Mouse (Mus musculus) liver, embryonic 11.5 days (tissue): ENCODE measurements around the gene Tas1r2. TPM values are rescaled to one million over a fixed set of nuclear protein-coding genes. Genes with fewer than 3 reads are reported as not detected.

ENCODE experiments used
- ATAC-seq: fragments of 200-750 bp; cut with Nextera tagmentation; replicated peaks from 2 replicates; pipeline ENCODE4 v1.8.0; 2017; ENCODE audit warnings: moderate number of reproducible peaks, mild to moderate bottlenecking, moderate TSS enrichment, moderate library complexity; ENCODE audit not compliant: low FRiP score
- DNase-seq: peaks from one replicate; pipeline ENCODE4 v3.0.0-alpha.2; 2017; ENCODE audit warnings: low spot score
- H3K27ac ChIP-seq: fragments of 300-500 bp; sonication (generic); 2 replicates; pipeline ENCODE4 v1.5.1; 2014; ENCODE audit warnings: mild to moderate bottlenecking, low read depth, low read length, control low read depth
- H3K27me3 ChIP-seq: fragments of 300-500 bp; sonication (generic); replicated peaks from 2 replicates; pipeline ENCODE4 v1.6.1; 2014; ENCODE audit warnings: low read length, mixed read lengths; ENCODE audit not compliant: control insufficient read depth, insufficient read depth
- H3K36me3 ChIP-seq: fragments of 300-500 bp; sonication (generic); 2 replicates; pipeline ENCODE4 v1.6.1; 2014; ENCODE audit warnings: mild to moderate bottlenecking, low read length, moderate library complexity, mixed read lengths; ENCODE audit not compliant: control insufficient read depth, insufficient read depth
- H3K4me1 ChIP-seq: fragments of 300-500 bp; sonication (generic); replicated peaks from 2 replicates; pipeline ENCODE4 v1.6.1; 2014; ENCODE audit warnings: low read length, mixed read lengths; ENCODE audit not compliant: control insufficient read depth, insufficient read depth
- H3K4me2 ChIP-seq: fragments of 300-500 bp; sonication (generic); 2 replicates; pipeline ENCODE4 v1.6.1; 2014; ENCODE audit warnings: mild to moderate bottlenecking, control low read depth, moderate library complexity
- H3K4me3 ChIP-seq: fragments of 300-500 bp; sonication (generic); 2 replicates; pipeline ENCODE4 v1.5.1; 2014; ENCODE audit warnings: low read depth, low read length, control low read depth
- H3K9ac ChIP-seq: fragments of 300-500 bp; sonication (generic); 2 replicates; pipeline ENCODE4 v1.6.1; 2014; ENCODE audit warnings: low read depth, low read length, control low read depth
- H3K9me3 ChIP-seq: fragments of 300-500 bp; sonication (generic); 2 replicates; pipeline ENCODE4 v1.6.1; 2016; ENCODE audit warnings: low read length, inconsistent platforms, mixed read lengths; ENCODE audit not compliant: control insufficient read depth
- WGBS: fragments of 180-500 bp; shearing (Covaris S2); extraction: QIAGEN DNeasy Blood & Tissue Kit; methylation state at CpG from one replicate; pipeline ENCODE4 v1.1.7; 2014; 5-methylcytosine and 5-hydroxymethylcytosine counted together
- polyA plus RNA-seq: library from polyadenylated mRNA; unstranded; fragments of >200 nt; fragmentation: Nextera tagmentation; extraction: Ambion mirVana; gene quantifications from 2 replicates; pipeline ENCODE4 v1.2.1, GENCODE M21; 2014

Tas1r2 gene
- polyA plus RNA-seq, 1 experiment from 2014 or later = not detected

GRCm38 (mm10) chr4:139702914-139703313 is 49.6 kb downstream of the Tas1r2 start:
- no peak for ATAC-seq
- no peak overlapping the region for H3K4me2 ChIP-seq
- no peaks in the 10 kb centered on the region; the same call in 1 of the 2 replicates for H3K27me3 ChIP-seq
- H3K36me3 ChIP-seq = no peaks in the 10 kb centered on the region
- 46% methylated on average over 4 of the region's 4 CpGs for WGBS
- no peak overlapping the region for H3K9ac ChIP-seq
- H3K9me3 ChIP-seq = no peaks in the 10 kb centered on the region
- H3K4me1 ChIP-seq = no peaks in the 10 kb centered on the region
- DNase-seq = no peak
- H3K4me3 ChIP-seq = no peak overlapping the region
- no peak overlapping the region for H3K27ac ChIP-seq

- DNase-seq (no peak), ATAC-seq (no peak)
- Histone ChIP-seq H3K27ac (no peak overlapping the region), H3K4me3 (no peak overlapping the region), H3K9ac (no peak overlapping the region), H3K9me3 (no peaks in the 10 kb centered on the region), H3K36me3 (no peaks in the 10 kb centered on the region), H3K27me3 (no peaks in the 10 kb centered on the region), H3K4me1 (no peaks in the 10 kb centered on the region), H3K4me2 (no peak overlapping the region)
- 75% methylated on average over 11 of the region's 11 CpGs for WGBS
Measured at GRCm38 (mm10) chr4:139703468-139703867, 50.1 kb downstream of the Tas1r2 start.

- no peaks in the 10 kb centered on the region for H3K4me1 ChIP-seq
- no peak overlapping the region for H3K9ac ChIP-seq
- H3K27me3 ChIP-seq = no peaks in the 10 kb centered on the region
- WGBS = 78% methylated on average over 5 of the region's 5 CpGs
- no peak overlapping the region for H3K27ac ChIP-seq
- ATAC-seq (no peak), DNase-seq (no peak)
- no peaks in the 10 kb centered on the region for H3K9me3 ChIP-seq
- H3K4me2 ChIP-seq = no peak overlapping the region
- H3K4me3 ChIP-seq = no peak overlapping the region
- no peaks in the 10 kb centered on the region for H3K36me3 ChIP-seq
Measured at GRCm38 (mm10) chr4:139705986-139706385, 52.6 kb downstream of the Tas1r2 start.

GRCm38 (mm10) chr4:139710467-139711334 is 57.4 kb downstream of the Tas1r2 start:
- H3K4me3 ChIP-seq = no peak overlapping the region
- H3K4me2 ChIP-seq = no peak overlapping the region
- no peaks in the 10 kb centered on the region for H3K36me3 ChIP-seq
- DNase-seq (no peak), ATAC-seq (no peak)
- peaks cover 5% of the 10 kb centered on the region; the same call in 1 of the 2 replicates for H3K27me3 ChIP-seq
- 42% methylated on average over 25 of the region's 25 CpGs for WGBS
- H3K9ac ChIP-seq = no peak overlapping the region
- no peaks in the 10 kb centered on the region for H3K4me1 ChIP-seq
- H3K27ac ChIP-seq = no peak overlapping the region
- H3K9me3 ChIP-seq = no peaks in the 10 kb centered on the region

GRCm38 (mm10) chr4:139715241-139715932 is 62.0 kb downstream of the Tas1r2 start:
- Histone ChIP-seq H3K27me3 (peaks cover 5% of the 10 kb centered on the region; the same call in 1 of the 2 replicates), H3K4me1 (no peaks in the 10 kb centered on the region), H3K36me3 (no peaks in the 10 kb centered on the region), H3K27ac (no peak overlapping the region), H3K9ac (no peak overlapping the region), H3K4me3 (no peak overlapping the region), H3K9me3 (no peaks in the 10 kb centered on the region), H3K4me2 (no peak overlapping the region)
- ATAC-seq (no peak), DNase-seq (no peak)
- WGBS = 43% methylated on average over 13 of the region's 13 CpGs

GRCm38 (mm10) chr4:139716477-139717169 is 63.3 kb downstream of the Tas1r2 start:
- no peak overlapping the region for H3K4me3 ChIP-seq
- no peaks in the 10 kb centered on the region for H3K9me3 ChIP-seq
- no peaks in the 10 kb centered on the region for H3K4me1 ChIP-seq
- no peaks in the 10 kb centered on the region for H3K36me3 ChIP-seq
- H3K27ac ChIP-seq = no peak overlapping the region
- no peak overlapping the region for H3K4me2 ChIP-seq
- DNase-seq (no peak), ATAC-seq (no peak)
- WGBS = 78% methylated on average over 10 of the region's 10 CpGs
- H3K9ac ChIP-seq = no peak overlapping the region
- 0 out of 2 replicates have a peak, but pooled peaks cover 3% of the 10 kb centered on the region for H3K27me3 ChIP-seq

GRCm38 (mm10) chr4:139718978-139719377 is 65.6 kb downstream of the Tas1r2 start:
- 68% methylated on average over 5 of the region's 5 CpGs for WGBS
- no peak overlapping the region for H3K9ac ChIP-seq

More at GRCm38 (mm10) chr4:139718978-139719377, 65.6 kb downstream of the Tas1r2 start:
- DNase-seq = no peak
- Histone ChIP-seq H3K27ac (no peak overlapping the region), H3K36me3 (no peaks in the 10 kb centered on the region), H3K4me2 (no peak overlapping the region), H3K9me3 (no peaks in the 10 kb centered on the region), H3K4me3 (no peak overlapping the region), H3K27me3 (no peaks in the 10 kb centered on the region; the same call in 1 of the 2 replicates), H3K4me1 (no peaks in the 10 kb centered on the region)
- no peak for ATAC-seq
